Mouse (Mus musculus): ENCODE measurements at regions not wholly inside any gene's neighbourhood (a gene's known extent, or its start where the extent isn't known, plus 50 kb on each side); places are given as distances from the start of the nearest gene placed in this dataset.

- DNase-seq (ENCODE audit: low read depth, low spot score) = peak; percentile 89
Observed at GRCm38 (mm10) chr12:20292368-20292767, 338.1 kb downstream of the Gm21863 start.

DNA sequence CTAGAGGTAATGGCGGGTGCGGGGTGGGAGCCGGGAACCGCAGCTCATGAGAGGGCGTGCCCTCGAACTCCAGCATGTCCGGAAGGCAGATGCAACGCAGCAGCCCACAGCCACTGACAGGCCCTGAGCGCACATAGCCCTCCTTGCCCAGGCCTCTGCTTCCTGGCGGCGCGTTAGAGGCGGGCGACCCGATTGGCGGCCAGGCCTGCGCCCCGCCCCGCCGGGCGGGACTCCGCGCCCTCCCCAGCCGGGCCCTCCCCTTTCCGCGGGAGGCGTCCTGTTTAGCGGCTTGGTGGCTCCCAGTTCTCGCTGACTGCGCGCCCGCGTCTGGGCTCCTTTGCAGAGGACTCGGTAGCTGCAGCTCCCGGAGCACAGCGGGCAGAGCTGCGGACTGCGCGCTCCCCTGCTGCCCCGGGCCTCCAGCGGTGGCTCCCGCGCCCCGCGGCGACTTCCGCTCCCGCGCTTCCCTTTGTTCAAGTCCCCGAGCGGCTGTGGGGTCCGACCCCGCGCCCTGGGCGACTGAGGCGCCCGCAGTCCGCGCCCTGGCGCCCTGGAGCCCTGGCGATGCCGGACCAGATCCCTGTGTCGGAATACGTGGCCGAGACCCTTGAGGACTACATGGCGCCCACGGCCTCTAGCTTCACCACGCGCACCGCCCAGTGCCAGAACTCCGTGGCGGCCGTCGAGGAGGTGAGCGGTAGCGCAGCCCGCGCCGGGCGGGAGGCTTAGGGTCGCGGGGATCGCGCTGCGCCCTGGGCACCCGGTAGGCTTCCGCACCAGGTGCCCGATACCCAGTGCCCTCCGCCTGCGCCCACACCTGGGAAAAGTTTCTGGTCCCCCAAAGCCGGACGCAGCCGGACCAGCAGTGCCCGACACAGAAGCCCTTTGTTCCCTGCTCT lies 357.9 kb downstream of the Gm21863 start:
- peak; percentile 98 for DNase-seq (ENCODE audit: low read depth, low spot score)

Measured in R1 (cell line).